Mouse (Mus musculus) bone marrow macrophage, adult 2 months (primary cell): ENCODE data around the gene Itpk1. TPM values are rescaled to one million over a fixed set of nuclear protein-coding genes. Genes with fewer than 3 reads are reported as not detected.

Experiments used
- H3K27ac ChIP-seq: 2 replicates; pipeline ENCODE4 v1.5.1; 2012; ENCODE audit warnings: low read depth, low read length; ENCODE audit not compliant: insufficient read depth
- H3K4me1 ChIP-seq: 2 replicates; pipeline ENCODE4 v1.6.1; 2012; ENCODE audit warnings: low read length; ENCODE audit not compliant: control insufficient read depth, insufficient read depth
- H3K4me3 ChIP-seq: 2 replicates; pipeline ENCODE4 v1.5.1; 2012; ENCODE audit warnings: mild to moderate bottlenecking, low read length, moderate library complexity; ENCODE audit not compliant: insufficient read depth
- CTCF ChIP-seq: IDR thresholded peaks from 2 replicates; pipeline ENCODE4 v1.5.1; 2012; ENCODE audit warnings: low read depth, mild to moderate bottlenecking, low read length, moderate library complexity
- POLR2A ChIP-seq: IDR thresholded peaks from 2 replicates; pipeline ENCODE4 v1.6.1; 2012; ENCODE audit warnings: mild to moderate bottlenecking, low read depth, low read length, borderline replicate concordance
- polyA plus RNA-seq: library from polyadenylated mRNA; stranded (reverse); fragments of >200 nt; gene quantifications from 2 replicates; pipeline ENCODE4 v1.2.4, GENCODE M21; 2012; ENCODE audit not compliant: missing spikeins, insufficient read depth, insufficient read length

Itpk1 gene
- polyA plus RNA-seq, 1 experiment: 23.5 TPM

- Histone ChIP-seq H3K4me1 (peaks cover 13% of the 10 kb centered on the region), H3K4me3 (no peak overlapping the region), H3K27ac (no peak overlapping the region)
- TF ChIP-seq POLR2A: no peak
- TF ChIP-seq CTCF: no peak
Observed at GRCm38 (mm10) chr12:102682722-102683299, 21.9 kb downstream of the Itpk1 start.

GRCm38 (mm10) chr12:102682085-102682484, 22.6 kb downstream of the Itpk1 start:
- no peak for TF ChIP-seq CTCF
- TF ChIP-seq POLR2A: no peak
- Histone ChIP-seq H3K27ac (no peak overlapping the region), H3K4me1 (peaks cover 13% of the 10 kb centered on the region)

GRCm38 (mm10) chr12:102681590-102681989, 23.1 kb downstream of the Itpk1 start:
- Histone ChIP-seq H3K4me3 (no peak overlapping the region), H3K27ac (no peak overlapping the region), H3K4me1 (peaks cover 13% of the 10 kb centered on the region)
- peak; percentile 9; the same call in 1 of the 2 replicates for TF ChIP-seq CTCF
- TF ChIP-seq POLR2A: no peak

More at GRCm38 (mm10) chr12:102682085-102682484, 22.6 kb downstream of the Itpk1 start:
- H3K4me3 ChIP-seq: no peak overlapping the region

GRCm38 (mm10) chr12:102678820-102679219, 25.9 kb downstream of the Itpk1 start:
- TF ChIP-seq CTCF (no peak), POLR2A (no peak)
- Histone ChIP-seq H3K27ac (no peak overlapping the region), H3K4me1 (peaks cover 13% of the 10 kb centered on the region), H3K4me3 (no peak overlapping the region)

- no peak overlapping the region for H3K4me3 ChIP-seq
- TF ChIP-seq POLR2A (no peak), CTCF (no peak)
- H3K4me1 ChIP-seq: peaks cover 13% of the 10 kb centered on the region
- H3K27ac ChIP-seq: no peak overlapping the region
Observed at GRCm38 (mm10) chr12:102677089-102677488, 27.6 kb downstream of the Itpk1 start.

GRCm38 (mm10) chr12:102674556-102674955, 30.2 kb downstream of the Itpk1 start:
- H3K4me3 ChIP-seq: no peak overlapping the region
- TF ChIP-seq CTCF: no peak
- TF ChIP-seq POLR2A: no peak
- H3K4me1 ChIP-seq: peaks cover 11% of the 10 kb centered on the region
- no peak overlapping the region for H3K27ac ChIP-seq

GRCm38 (mm10) chr12:102674123-102674522, 30.6 kb downstream of the Itpk1 start:
- Histone ChIP-seq H3K4me1 (peaks cover 7% of the 10 kb centered on the region), H3K4me3 (no peak overlapping the region), H3K27ac (no peak overlapping the region)
- TF ChIP-seq CTCF: no peak
- no peak for TF ChIP-seq POLR2A

GRCm38 (mm10) chr12:102672857-102673839, 31.6 kb downstream of the Itpk1 start:
- TF ChIP-seq POLR2A (no peak), CTCF (no peak)
- no peaks in the 10 kb centered on the region for H3K4me1 ChIP-seq
- H3K4me3 ChIP-seq: no peak overlapping the region
- H3K27ac ChIP-seq: no peak overlapping the region

- no peak overlapping the region for H3K27ac ChIP-seq
- no peak for TF ChIP-seq POLR2A
- TF ChIP-seq CTCF: no peak
- H3K4me1 ChIP-seq: no peaks in the 10 kb centered on the region
- H3K4me3 ChIP-seq: no peak overlapping the region
Observed at GRCm38 (mm10) chr12:102672176-102672575, 32.6 kb downstream of the Itpk1 start.

GRCm38 (mm10) chr12:102670848-102671247, 33.9 kb downstream of the Itpk1 start:
- TF ChIP-seq CTCF (no peak), POLR2A (no peak)
- Histone ChIP-seq H3K4me1 (no peaks in the 10 kb centered on the region), H3K4me3 (no peak overlapping the region), H3K27ac (no peak overlapping the region)
